Mouse (Mus musculus) forebrain, embryonic 15.5 days (tissue): Measurements from ENCODE around the gene Gm13285. TPM values are rescaled to one million over a fixed set of nuclear protein-coding genes. Genes with fewer than 3 reads are reported as not detected.
"Not testable (repeated sequence)": the region's sequence is repeated elsewhere in the genome, so short reads cannot be mapped to it uniquely, and the experiment has no call there.

Experiments used
- ATAC-seq: fragments of 200-750 bp; cut with Nextera tagmentation; replicated peaks from 2 replicates; pipeline ENCODE4 v1.8.0; 2017; ENCODE audit warnings: mild to moderate bottlenecking, moderate TSS enrichment, moderate library complexity
- H3K27ac ChIP-seq: fragments of 300-500 bp; sonication (generic); replicated peaks from 2 replicates; pipeline ENCODE4 v1.5.1; 2015; ENCODE audit warnings: mild to moderate bottlenecking, inconsistent platforms
- H3K27me3 ChIP-seq: fragments of 300-500 bp; sonication (generic); 2 replicates; pipeline ENCODE4 v1.6.1; 2015; ENCODE audit warnings: inconsistent platforms
- H3K36me3 ChIP-seq: fragments of 300-500 bp; sonication (generic); 2 replicates; pipeline ENCODE4 v1.6.1; 2015; ENCODE audit warnings: mild to moderate bottlenecking, inconsistent platforms
- H3K4me1 ChIP-seq: fragments of 300-500 bp; sonication (generic); 2 replicates; pipeline ENCODE4 v1.6.1; 2015; ENCODE audit warnings: inconsistent platforms
- H3K4me2 ChIP-seq: fragments of 300-500 bp; sonication (generic); replicated peaks from 2 replicates; pipeline ENCODE4 v1.6.1; 2015; ENCODE audit warnings: mild to moderate bottlenecking, inconsistent platforms
- H3K4me3 ChIP-seq: fragments of 300-500 bp; sonication (generic); 2 replicates; pipeline ENCODE4 v1.5.1; 2015; ENCODE audit warnings: mild to moderate bottlenecking, inconsistent platforms
- H3K9ac ChIP-seq: fragments of 300-500 bp; sonication (generic); replicated peaks from 2 replicates; pipeline ENCODE4 v1.6.1; 2015; ENCODE audit warnings: mild to moderate bottlenecking, inconsistent platforms
- H3K9me3 ChIP-seq: fragments of 300-500 bp; sonication (generic); 2 replicates; pipeline ENCODE4 v1.6.1; 2016; ENCODE audit warnings: inconsistent platforms
- WGBS: fragments of 180-500 bp; shearing (Covaris S2); methylation state at CpG from one replicate; pipeline ENCODE4 v1.1.7; 2015; ENCODE audit warnings: mixed read lengths; 5-methylcytosine and 5-hydroxymethylcytosine counted together
- polyA plus RNA-seq: library from polyadenylated mRNA; unstranded; fragments of >200 nt; fragmentation: Nextera tagmentation; extraction: Ambion mirVana; gene quantifications from 2 replicates; pipeline ENCODE4 v1.2.1, GENCODE M21; 2015

The Gm13285 gene
- polyA plus RNA-seq, 1 experiment from 2014 or later, result not detected

DNA sequence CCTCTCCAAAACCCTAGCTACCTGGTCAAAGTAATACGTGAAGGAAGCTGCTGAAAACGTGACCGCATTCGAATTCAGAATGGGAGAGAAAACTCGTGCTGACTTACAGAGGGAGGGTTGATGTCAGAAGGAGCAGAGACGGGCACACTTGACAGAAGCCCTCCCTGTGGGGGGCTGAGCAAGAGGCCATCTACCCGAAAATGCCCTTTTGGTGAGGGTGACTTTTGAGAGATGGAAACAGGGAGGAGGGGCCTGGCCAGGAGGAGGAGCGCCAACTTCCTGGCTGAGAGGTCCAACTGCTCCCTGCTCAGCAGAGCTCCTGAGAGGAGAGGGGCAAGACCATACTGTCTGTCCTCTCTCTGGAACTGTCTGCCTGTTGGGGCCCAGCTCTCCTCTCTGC is 5.8 kb downstream of the Gm13285 start, which contains the start of gene Gm13288:
Gene Gm13288, plus strand, starts transcription at position 301 of the 400 bp plus-strand sequence.
- H3K4me2 ChIP-seq, result peak within 1 kb of the TSS; percentile 42
- ATAC-seq, H3K9ac ChIP-seq, H3K4me1 ChIP-seq, H3K36me3 ChIP-seq, H3K27me3 ChIP-seq, H3K9me3 ChIP-seq, H3K27ac ChIP-seq: not testable (repeated sequence)
- no CpG with 5 or more reads among the region's 8 CpGs for WGBS
- peak within 1 kb of the TSS; percentile 30 for H3K4me3 ChIP-seq

DNA sequence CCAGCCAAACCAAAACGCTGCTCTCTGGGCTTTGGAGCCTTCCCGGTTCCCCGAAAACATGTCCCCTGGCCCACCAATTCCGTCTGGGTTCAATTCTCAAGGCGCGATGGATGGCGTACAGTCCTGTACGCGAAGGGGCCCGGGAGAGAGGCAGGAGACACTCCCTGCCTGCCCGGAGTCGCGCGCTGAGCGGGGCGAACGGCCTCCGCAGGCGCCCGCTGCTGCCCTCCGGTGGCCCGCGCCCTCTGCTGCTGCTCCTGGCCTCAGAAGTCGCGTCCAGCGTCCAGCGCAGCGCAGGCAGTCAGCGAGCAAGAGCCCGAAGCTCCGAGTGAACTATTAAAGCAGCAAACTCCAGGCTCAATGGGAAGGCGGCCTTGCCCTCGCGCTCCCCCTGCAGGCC is 6.3 kb downstream of the Gm13285 start:
- H3K4me1 ChIP-seq, ATAC-seq, H3K27me3 ChIP-seq, H3K9me3 ChIP-seq, H3K36me3 ChIP-seq, H3K9ac ChIP-seq, H3K27ac ChIP-seq: not testable (repeated sequence)
- WGBS, result 0% methylated on average over 1 of the region's 34 CpGs
- peak overlapping the region; percentile 30 for H3K4me3 ChIP-seq
- peak overlapping the region; percentile 42 for H3K4me2 ChIP-seq

DNA sequence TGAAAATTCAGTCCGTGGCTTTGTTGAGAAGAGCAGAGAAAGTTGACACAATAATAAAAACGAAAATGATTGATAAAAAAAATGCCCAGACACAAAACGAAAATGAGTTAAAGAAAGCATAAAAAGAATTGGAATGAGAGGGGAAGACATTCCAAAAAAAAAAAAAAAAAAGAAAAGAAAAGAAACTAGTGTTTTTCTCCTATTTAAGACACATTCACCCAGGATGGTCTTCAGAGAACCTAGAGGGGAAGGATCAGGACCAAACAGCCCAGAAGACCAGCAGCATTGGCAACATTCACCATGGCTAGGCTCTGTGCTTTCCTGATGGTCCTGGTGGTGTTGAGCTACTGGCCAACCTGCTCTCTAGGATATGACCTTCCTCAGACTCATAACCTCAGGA is 16.5 kb downstream of the Gm13285 start, which contains the start of gene Ifna7:
Gene Ifna7, plus strand, starts transcription at position 301 of the 400 bp plus-strand sequence.
- Histone ChIP-seq H3K4me2 (no peak within 1 kb of the TSS), H3K27me3 (no peaks in the 10 kb centered on the region), H3K4me3 (no peak within 1 kb of the TSS), H3K9me3 (no peaks in the 10 kb centered on the region), H3K4me1 (no peaks in the 10 kb centered on the region), H3K27ac (no peak within 1 kb of the TSS), H3K9ac (no peak within 1 kb of the TSS), H3K36me3 (no peaks in the 10 kb centered on the region)
- 75% methylated on average over 3 of the region's 3 CpGs for WGBS
- ATAC-seq, result no peak

DNA sequence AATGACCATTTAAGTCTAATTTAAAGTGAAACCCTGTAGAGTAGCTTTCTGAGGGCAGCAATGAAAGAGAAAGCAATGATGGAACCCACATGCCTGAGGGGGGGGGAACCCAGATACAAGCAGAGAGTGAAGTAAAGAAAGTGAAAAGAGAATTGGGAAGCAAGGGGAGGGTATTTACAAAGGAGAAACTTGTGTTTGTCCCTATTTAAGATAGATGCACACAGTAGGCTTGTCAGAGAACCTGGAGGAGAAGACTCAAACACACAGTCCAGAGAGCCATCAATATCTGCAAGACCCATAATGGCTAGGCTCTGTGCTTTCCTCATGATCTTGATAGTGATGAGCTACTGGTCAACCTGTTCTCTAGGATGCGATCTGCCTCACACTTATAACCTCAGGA is 20.2 kb downstream of the Gm13285 start, which contains the start of gene Ifna11:
Gene Ifna11, plus strand, starts transcription at position 301 of the 400 bp plus-strand sequence.
- Histone ChIP-seq H3K9ac (no peak within 1 kb of the TSS), H3K4me3 (no peak within 1 kb of the TSS), H3K27ac (no peak within 1 kb of the TSS), H3K9me3 (no peaks in the 10 kb centered on the region), H3K36me3 (no peaks in the 10 kb centered on the region), H3K27me3 (no peaks in the 10 kb centered on the region), H3K4me2 (no peak within 1 kb of the TSS), H3K4me1 (no peaks in the 10 kb centered on the region)
- ATAC-seq, result no peak
- WGBS, result 92% methylated on average over 1 of the region's 1 CpGs

DNA sequence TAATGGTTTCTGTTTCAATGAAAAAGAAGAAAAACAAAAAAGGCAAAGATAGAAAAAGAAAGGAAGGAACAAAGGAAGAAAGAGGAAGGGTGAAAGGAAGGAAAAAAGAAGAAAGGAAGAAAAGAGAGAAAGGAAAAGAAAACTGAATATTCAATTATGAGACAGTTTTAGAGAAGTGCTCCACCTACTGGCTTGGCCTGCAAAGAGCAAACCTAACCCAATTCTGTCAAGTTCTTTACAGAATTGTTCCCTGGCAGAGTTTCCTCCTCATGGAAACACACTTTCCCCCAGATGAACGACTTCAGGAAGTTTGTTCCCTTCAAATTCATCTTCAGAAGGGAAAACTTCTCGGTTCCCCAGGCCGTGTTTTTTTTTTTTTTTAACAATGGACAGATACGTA is 23.5 kb downstream of the Gm13285 start:
- Histone ChIP-seq H3K36me3 (no peaks in the 10 kb centered on the region), H3K9me3 (no peaks in the 10 kb centered on the region), H3K4me3 (no peak overlapping the region), H3K4me1 (no peaks in the 10 kb centered on the region), H3K27ac (no peak overlapping the region), H3K9ac (no peak overlapping the region), H3K4me2 (no peak overlapping the region), H3K27me3 (no peaks in the 10 kb centered on the region)
- WGBS, result 26% methylated on average over 4 of the region's 4 CpGs
- no peak for ATAC-seq

DNA sequence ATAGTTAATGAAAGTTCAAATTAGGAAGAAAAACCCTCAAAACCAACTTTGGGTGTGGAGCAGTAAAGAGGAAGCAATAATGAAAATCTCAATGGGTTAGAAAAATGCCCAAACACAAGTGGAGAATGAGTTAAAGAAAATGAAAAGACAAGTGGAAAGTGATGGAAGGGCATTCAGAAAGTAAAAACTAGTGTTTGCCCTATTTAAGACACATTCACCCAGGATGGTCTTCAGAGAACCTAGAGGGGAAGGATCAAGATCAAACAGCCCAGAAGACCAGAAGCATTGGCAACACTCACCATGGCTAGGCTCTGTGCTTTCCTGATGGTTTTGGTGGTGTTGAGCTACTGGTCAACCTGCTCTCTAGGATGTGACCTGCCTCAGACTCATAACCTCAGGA is 27.7 kb downstream of the Gm13285 start, which contains the start of gene Ifna6:
Gene Ifna6, plus strand, starts transcription at position 301 of the 400 bp plus-strand sequence.
- H3K4me2 ChIP-seq, result not testable (repeated sequence)

DNA sequence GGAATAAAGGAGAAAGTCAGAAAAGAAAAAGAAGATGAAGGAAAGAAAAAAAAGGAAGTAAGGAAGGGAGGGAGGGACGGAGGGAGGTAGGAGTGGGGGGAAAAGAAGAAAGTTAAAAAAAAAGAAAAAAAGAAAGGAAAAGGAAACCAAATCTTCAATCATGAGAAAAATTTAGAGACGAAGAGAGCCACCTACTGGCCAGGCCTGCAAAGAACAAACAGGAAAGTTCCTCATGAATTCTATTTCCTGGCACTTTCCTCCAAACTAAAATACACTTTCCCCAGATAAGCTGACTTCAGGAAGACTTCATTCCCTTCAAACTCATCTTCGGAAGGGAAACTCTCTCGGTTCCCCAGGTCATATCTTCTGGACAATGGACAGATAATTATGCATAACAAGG is 31.1 kb downstream of the Gm13285 start:
- WGBS, result 22% methylated on average over 4 of the region's 4 CpGs
- H3K9me3 ChIP-seq, result no peaks in the 10 kb centered on the region
- H3K27me3 ChIP-seq, result no peaks in the 10 kb centered on the region
- no peak overlapping the region for H3K4me2 ChIP-seq
- no peaks in the 10 kb centered on the region for H3K36me3 ChIP-seq
- no peaks in the 10 kb centered on the region for H3K4me1 ChIP-seq
- H3K27ac ChIP-seq, result no peak overlapping the region
- no peak overlapping the region for H3K4me3 ChIP-seq
- no peak overlapping the region for H3K9ac ChIP-seq
- ATAC-seq, result no peak

More for the DNA sequence above, 27.7 kb downstream of the Gm13285 start, which contains the start of gene Ifna6:
- ATAC-seq, H3K9me3 ChIP-seq, H3K4me1 ChIP-seq, H3K27ac ChIP-seq, H3K36me3 ChIP-seq, H3K9ac ChIP-seq, H3K4me3 ChIP-seq, H3K27me3 ChIP-seq: not testable (repeated sequence)

DNA sequence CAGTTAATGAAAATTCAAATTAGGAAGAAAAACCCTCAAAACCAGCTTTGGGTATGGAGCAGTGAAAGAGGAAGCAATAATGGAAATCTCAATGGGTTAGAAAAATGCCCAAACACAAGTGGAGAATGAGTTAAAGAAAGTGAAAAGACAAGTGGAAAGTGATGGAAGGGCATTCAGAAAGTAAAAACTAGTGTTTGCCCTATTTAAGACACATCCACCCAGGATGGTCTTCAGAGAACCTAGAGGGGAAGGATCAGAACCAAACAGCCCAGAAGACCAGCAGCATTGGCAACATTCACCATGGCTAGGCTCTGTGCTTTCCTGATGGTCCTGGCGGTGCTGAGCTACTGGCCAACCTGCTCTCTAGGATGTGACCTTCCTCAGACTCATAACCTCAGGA is 35.8 kb downstream of the Gm13285 start, which contains the start of gene Ifna5:
Gene Ifna5, plus strand, starts transcription at position 301 of the 400 bp plus-strand sequence.
- ATAC-seq, H3K4me3 ChIP-seq, H3K9me3 ChIP-seq, H3K4me1 ChIP-seq, H3K4me2 ChIP-seq, H3K27ac ChIP-seq, H3K27me3 ChIP-seq, H3K36me3 ChIP-seq, H3K9ac ChIP-seq: not testable (repeated sequence)
- 92% methylated on average over 1 of the region's 1 CpGs for WGBS

DNA sequence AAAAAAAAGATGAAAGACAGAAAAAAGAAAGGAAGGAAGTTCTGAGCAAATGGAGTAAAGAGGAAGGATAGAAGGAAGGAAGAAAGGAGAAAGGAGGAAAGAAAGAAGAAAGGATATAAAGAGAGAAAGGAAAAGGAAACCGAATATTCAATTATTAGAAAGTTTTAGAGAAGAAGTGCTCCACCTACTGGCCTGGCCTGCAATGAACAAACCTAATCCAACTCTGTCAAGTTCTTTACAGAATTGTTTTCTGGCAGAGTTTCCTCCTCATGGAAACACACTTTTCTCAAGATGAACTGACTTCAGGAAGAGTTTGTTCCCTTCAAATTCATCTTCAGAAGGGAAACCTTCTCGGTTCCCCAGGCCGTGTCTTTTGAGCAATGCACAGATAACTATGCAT is 39.4 kb downstream of the Gm13285 start:
- H3K4me3 ChIP-seq, result no peak overlapping the region
- WGBS, result 45% methylated on average over 3 of the region's 3 CpGs
- H3K4me1 ChIP-seq, result no peaks in the 10 kb centered on the region
- no peak overlapping the region for H3K27ac ChIP-seq
- H3K27me3 ChIP-seq, result no peaks in the 10 kb centered on the region
- H3K9me3 ChIP-seq, result no peaks in the 10 kb centered on the region
- no peak overlapping the region for H3K9ac ChIP-seq
- no peak overlapping the region for H3K4me2 ChIP-seq
- no peaks in the 10 kb centered on the region for H3K36me3 ChIP-seq
- no peak for ATAC-seq

DNA sequence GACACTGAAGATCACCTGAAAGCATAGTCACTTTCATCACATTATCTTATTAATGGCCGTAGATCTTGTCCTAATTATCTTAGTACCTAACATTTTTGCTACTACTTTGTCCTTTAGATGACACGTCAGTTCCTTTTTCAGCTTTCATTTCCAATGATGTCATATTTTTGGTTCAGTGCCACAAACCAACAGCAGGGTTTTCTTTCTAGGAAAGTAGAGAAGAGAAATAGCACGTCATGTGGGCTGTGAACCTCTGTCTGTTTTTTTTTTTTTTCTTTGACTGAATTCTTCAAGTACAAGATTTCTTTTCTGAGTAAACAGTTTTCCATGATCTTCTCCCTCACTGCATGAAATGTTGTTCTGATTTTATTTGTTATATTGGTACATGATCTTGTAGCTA is 40.6 kb downstream of the Gm13285 start:
- H3K4me3 ChIP-seq, result no peak overlapping the region
- H3K9me3 ChIP-seq, result no peaks in the 10 kb centered on the region
- H3K4me1 ChIP-seq, result no peaks in the 10 kb centered on the region
- no peak overlapping the region for H3K27ac ChIP-seq
- no peak for ATAC-seq
- H3K36me3 ChIP-seq, result no peaks in the 10 kb centered on the region
- no peaks in the 10 kb centered on the region for H3K27me3 ChIP-seq
- no peak overlapping the region for H3K9ac ChIP-seq
- WGBS, result 67% methylated on average over 3 of the region's 3 CpGs
- no peak overlapping the region for H3K4me2 ChIP-seq

DNA sequence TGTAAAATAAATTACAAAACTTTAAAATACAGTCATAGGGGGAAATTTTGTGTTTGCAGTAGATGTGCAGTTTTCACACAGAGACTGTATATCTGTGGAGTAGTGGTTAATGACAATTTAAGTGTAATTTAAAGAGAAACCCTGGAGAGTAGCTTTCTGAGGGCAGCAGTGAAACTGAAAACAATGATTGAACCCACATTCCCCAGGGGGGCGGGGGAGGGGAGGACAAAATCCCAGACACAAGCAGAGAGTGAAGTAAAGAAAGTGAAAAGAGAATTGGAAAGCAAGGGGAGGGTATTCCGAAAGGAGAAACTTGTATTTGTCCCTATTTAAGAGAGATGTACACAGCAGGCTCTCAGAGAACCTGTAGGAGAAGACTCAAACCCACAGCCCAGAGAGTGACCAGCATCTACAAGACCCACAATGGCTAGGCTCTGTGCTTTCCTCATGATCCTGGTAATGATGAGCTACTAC is 42.0 kb downstream of the Gm13285 start, which contains the start of gene Ifna4:
Gene Ifna4, plus strand, starts transcription at position 424 of the 474 bp plus-strand sequence.
- Histone ChIP-seq H3K9ac (no peak within 1 kb of the TSS), H3K4me3 (no peak within 1 kb of the TSS), H3K27me3 (no peaks in the 10 kb centered on the region), H3K27ac (no peak within 1 kb of the TSS), H3K4me1 (no peaks in the 10 kb centered on the region), H3K4me2 (no peak within 1 kb of the TSS), H3K9me3 (no peaks in the 10 kb centered on the region), H3K36me3 (no peaks in the 10 kb centered on the region)
- ATAC-seq, result no peak
- WGBS, result 33% methylated on average over 2 of the region's 2 CpGs

DNA sequence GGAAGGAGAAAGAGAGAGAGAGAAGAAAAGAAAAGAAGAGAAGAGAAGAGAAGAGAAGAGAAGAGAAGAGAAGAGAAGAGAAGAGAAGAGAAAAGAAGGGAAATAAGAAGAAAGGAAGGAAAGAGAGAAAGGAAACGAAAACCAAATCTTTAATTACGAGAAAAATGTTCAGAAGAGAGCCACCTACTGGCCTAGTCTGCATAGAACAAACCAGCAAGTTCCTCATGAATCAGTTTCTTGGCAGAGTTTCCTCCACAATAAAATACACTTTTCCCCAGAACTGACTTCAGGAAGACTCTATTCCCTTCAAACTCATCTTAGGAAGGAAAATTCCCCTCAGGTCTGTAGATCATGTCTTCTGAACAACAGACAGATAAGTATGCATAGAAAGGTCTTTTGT is 45.9 kb downstream of the Gm13285 start:
- Histone ChIP-seq H3K4me1 (no peaks in the 10 kb centered on the region), H3K36me3 (no peaks in the 10 kb centered on the region), H3K9ac (no peak overlapping the region), H3K27ac (no peak overlapping the region), H3K4me2 (no peak overlapping the region), H3K4me3 (no peak overlapping the region), H3K9me3 (no peaks in the 10 kb centered on the region), H3K27me3 (no peaks in the 10 kb centered on the region)
- WGBS, result 49% methylated on average over 2 of the region's 2 CpGs
- no peak for ATAC-seq

DNA sequence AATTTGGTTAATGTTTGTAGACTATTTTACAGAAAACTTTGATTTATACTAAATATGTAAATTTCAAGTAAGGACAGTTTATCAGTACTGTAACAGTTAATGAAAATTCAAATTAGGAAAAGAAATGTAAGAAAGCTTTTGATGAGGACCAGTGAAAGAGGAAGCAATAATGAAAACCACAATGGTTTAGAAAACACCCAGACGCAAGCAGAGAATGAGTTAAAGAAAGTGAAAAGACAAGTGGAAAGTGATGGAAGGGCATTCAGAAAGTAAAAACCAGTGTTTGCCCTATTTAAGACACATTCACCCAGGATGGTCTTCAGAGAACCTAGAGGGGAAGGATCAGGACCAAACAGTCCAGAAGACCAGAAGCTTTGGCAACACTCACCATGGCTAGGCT is 50.2 kb downstream of the Gm13285 start, which contains the start of gene Ifna1:
Gene Ifna1, plus strand, starts transcription at position 390 of the 400 bp plus-strand sequence.
- ATAC-seq, result no peak
- H3K36me3 ChIP-seq, result no peaks in the 10 kb centered on the region
- H3K4me2 ChIP-seq, result no peak within 1 kb of the TSS
- no peaks in the 10 kb centered on the region for H3K9me3 ChIP-seq
- H3K9ac ChIP-seq, result no peak within 1 kb of the TSS
- WGBS, result 27% methylated on average over 1 of the region's 1 CpGs
- H3K4me3 ChIP-seq, result no peak within 1 kb of the TSS
- H3K27ac ChIP-seq, result no peak within 1 kb of the TSS
- H3K4me1 ChIP-seq, result no peaks in the 10 kb centered on the region
- no peaks in the 10 kb centered on the region for H3K27me3 ChIP-seq
